Mouse (Mus musculus): Measurements from ENCODE around the gene Rasgrf1.
"Not testable (repeated sequence)": the region's sequence is repeated elsewhere in the genome, so short reads cannot be mapped to it uniquely, and the experiment has no call there.

The Rasgrf1 gene

DNA sequence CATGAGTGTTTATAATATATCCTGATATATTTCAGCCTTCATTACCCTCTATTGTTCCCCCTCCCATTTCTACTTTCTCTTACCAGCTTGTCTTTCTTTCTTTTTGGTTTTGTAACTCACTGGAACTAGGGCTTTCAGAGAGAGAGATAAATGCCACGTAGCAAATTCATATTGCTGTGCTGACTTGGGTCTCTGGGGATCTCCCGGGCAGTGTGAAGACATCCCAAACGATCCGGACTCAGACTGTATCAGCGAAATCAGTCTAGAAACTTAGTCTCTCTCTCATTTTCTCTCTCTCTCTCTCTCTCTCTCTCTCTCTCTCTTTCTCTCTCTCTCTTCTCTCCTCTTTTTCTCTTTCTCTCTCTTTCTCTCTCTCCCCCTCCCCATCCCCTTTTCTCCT, 145.7 kb downstream of the Rasgrf1 start:
- ChIA-PET CTCF (interaction anchor here in 1 of 4 experiments (1.5 kb wide), 1 partner anchor 81 kb away, joined by 3 read pairs; no protein-coding TSS in a partner anchor), POLR2A (interaction anchor here in 1 of 4 experiments (1.3 to 1.7 kb wide), 2 partner anchors 12 to 59 kb away, joined by 3 to 6 read pairs; partner anchors contain the start of gene Morf4l1)

DNA sequence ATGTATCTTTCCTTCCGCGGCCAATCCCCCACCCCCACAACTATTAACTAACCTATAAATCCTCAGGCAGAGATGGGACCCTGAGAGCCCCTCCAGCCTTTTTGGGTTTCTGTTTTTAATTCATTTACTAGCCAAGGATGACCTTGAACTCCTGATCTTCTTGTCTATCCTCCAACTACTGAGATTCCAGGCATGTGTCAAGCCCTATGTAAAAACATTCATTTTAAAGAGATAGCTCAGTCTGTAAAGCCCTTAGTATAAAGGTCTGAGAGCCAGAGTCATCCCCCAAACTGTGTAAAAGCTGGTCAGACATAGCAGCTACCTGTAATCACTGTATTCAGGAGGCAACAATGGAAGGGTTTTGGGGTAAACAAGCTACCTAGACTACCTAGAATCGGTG, 146.2 kb downstream of the Rasgrf1 start:
- CTCF ChIA-PET: no interaction called here

GRCm38 (mm10) chr9:90056716-90057115, 147.0 kb downstream of the Rasgrf1 start:
- ChIA-PET CTCF (no interaction called here), POLR2A (interaction anchor here in 1 of 4 experiments (1.1 kb wide), 1 partner anchor 25 kb away, joined by 4 read pairs; no protein-coding TSS in a partner anchor)

More for the DNA sequence above, 146.2 kb downstream of the Rasgrf1 start:
- POLR2A ChIA-PET: interaction anchor here in 1 of 4 experiments (1.1 kb wide), 1 partner anchor 25 kb away, joined by 4 read pairs; no protein-coding TSS in a partner anchor

DNA sequence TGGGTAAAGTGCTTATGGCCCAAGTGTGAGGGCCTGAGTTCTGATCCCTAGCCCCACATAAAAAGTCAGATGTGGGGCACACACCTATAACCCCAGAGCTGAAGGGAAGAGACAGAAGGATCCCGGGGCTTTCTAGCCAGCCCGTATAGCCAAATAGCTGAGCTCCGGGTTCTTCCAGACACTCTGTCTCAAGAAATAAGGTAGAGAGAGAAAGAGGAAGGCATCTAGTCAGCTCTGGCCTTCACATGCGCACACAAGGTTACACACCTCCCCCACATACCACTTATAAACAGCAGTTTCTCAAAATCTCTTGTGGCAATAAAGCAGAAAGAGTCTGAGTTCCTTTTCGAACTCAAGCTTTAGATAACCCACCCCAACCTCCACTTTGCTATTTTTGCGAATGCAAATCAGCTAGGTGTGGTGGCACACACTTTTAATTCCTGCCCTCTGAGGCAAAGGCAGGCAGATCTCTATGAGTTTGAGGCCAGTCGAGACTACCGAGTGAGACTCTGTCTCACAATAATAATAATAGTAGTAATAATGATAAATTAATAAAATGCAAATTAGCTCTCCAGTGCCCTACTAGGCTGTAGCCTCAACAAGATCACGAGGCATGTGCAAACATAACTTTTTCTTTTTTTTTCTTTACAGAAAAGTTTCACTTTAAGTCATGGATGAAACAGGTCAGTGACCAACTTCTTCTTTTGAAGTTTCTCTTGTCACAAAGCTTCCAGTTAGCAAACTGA, 150.3 kb downstream of the Rasgrf1 start:
- ChIA-PET CTCF (interaction anchor here in 2 of 4 experiments (0.5 to 0.6 kb wide), 2 partner anchors 37 to 764 kb away, joined by 3 to 5 read pairs; no protein-coding TSS in a partner anchor), POLR2A (interaction anchor here in 1 of 4 experiments (0.7 to 1.5 kb wide), 2 partner anchors 12 to 690 kb away, joined by 3 to 5 read pairs; no protein-coding TSS in a partner anchor)

DNA sequence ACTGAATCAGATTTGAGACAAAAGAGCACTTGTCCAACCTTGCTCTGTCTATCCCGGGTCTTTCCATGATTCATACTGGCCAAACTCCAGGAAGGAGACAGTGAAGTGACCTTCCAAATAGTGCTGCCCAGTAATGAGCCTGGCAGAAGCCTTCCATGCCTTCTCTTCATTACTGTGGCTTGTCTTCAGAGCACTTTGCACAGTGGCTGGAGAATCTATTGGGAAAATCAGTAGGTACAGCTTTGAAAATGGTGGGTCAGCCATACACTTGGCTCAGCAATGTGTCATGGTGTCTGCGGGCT, 150.8 kb downstream of the Rasgrf1 start:
- CTCF ChIA-PET: no interaction called here

DNA sequence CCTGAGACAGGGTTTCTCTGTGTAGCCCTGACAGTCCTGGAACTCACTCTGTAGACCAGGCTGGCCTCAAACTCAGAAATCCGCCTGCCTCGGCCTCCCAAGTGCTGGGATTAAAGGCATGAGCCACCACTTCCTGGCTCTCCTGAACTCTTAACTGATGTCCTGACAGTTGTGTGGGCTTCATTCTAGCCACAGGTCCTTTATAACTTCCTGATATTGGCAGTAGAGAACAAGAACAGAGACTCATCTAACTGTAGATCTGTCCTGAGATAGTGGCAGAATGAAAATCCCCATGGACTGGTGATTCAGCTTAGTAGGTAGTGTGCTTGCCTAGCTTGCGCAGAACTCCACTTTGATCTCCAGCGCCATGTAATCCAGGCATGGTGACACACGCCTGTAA, 151.2 kb downstream of the Rasgrf1 start:
- CTCF ChIA-PET, POLR2A ChIA-PET: not testable (repeated sequence)

More for the DNA sequence above, 150.8 kb downstream of the Rasgrf1 start:
- POLR2A ChIA-PET: interaction anchor here in 1 of 4 experiments (1.5 kb wide), 1 partner anchor 12 kb away, joined by 3 read pairs; no protein-coding TSS in a partner anchor

- POLR2A ChIA-PET: interaction anchor here in 2 of 4 experiments (0.9 to 1.6 kb wide), 2 partner anchors 13 to 16 kb away, joined by 3 to 5 read pairs; no protein-coding TSS in a partner anchor
- CTCF ChIA-PET: no interaction called here
Observed at GRCm38 (mm10) chr9:90067341-90067740, 157.6 kb downstream of the Rasgrf1 start.

DNA sequence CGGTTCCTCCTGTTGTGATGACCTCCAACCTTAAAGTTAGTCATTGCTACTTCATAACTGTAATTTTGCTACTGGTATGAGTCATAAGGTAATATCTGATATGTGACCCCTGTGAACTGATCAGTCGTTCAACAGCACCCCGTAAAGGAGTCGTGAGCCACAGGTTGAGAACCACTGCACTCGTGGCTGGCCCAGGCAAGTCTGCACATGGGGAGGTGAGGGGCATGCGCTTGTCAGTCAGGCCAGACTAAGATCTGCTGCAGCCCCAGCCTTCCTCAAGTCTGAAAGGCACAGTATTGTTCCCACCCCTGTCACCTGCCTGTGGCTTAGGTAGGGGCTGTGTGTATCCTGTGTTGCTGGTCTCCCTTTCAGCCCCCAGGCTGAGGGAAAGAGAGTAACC, 159.1 kb downstream of the Rasgrf1 start:
- ChIA-PET POLR2A (interaction anchor here in 1 of 4 experiments (1.6 to 2.0 kb wide), 2 partner anchors 10 to 14 kb away, joined by 5 to 7 read pairs; no protein-coding TSS in a partner anchor), CTCF (no interaction called here)

GRCm38 (mm10) chr9:90069485-90069884, 159.8 kb downstream of the Rasgrf1 start:
- ChIA-PET POLR2A (interaction anchor here in 1 of 4 experiments (2.0 kb wide), 1 partner anchor 10 kb away, joined by 7 read pairs; no protein-coding TSS in a partner anchor), CTCF (no interaction called here)

GRCm38 (mm10) chr9:90070174-90070573, 160.5 kb downstream of the Rasgrf1 start:
- ChIA-PET POLR2A (interaction anchor here in 1 of 4 experiments (2.0 kb wide), 1 partner anchor 9 kb away, joined by 7 read pairs; no protein-coding TSS in a partner anchor), CTCF (no interaction called here)

DNA sequence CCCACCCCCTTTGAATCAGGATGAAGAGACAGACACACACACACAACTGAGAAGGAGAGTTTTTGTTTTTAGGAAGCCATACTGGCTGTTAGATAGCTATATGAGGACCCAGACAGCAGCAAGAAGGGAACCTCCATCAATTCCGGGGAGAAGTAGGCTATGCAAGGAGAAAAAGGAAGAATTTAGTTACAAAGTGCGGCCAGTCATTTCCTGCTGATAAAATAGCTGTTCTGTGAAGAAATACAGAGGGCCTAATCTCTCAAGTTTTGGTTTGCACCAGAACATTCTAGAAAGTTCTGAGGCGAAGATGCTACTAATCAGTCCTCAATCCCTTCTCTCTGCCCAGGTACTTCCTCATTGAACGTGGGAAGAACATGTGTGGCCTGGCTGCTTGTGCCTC, 165.6 kb downstream of the Rasgrf1 start:
- ChIA-PET POLR2A (interaction anchor here in 1 of 4 experiments (0.9 kb wide), 1 partner anchor 10 kb away, joined by 4 read pairs; no protein-coding TSS in a partner anchor), CTCF (interaction anchor here in 3 of 4 experiments (0.6 to 1.0 kb wide), 3 partner anchors 51 to 248 kb away, joined by 3 to 5 read pairs (median 3); no protein-coding TSS in a partner anchor)

GRCm38 (mm10) chr9:90076131-90076530, 166.4 kb downstream of the Rasgrf1 start:
- POLR2A ChIA-PET: no interaction called here
- CTCF ChIA-PET: interaction anchor here in 3 of 4 experiments (0.7 to 1.4 kb wide), 3 partner anchors 249 to 301 kb away, joined by 3 to 4 read pairs (median 4); no protein-coding TSS in a partner anchor

All from embryonic stem cell, embryonic (primary cell).